Mouse (Mus musculus) adrenal gland, postnatal 14 days (tissue): ENCODE measurements around the gene Obp1a. TPM values are rescaled to one million over a fixed set of nuclear protein-coding genes. Genes with fewer than 3 reads are reported as not detected.

ENCODE experiments used
- DNase-seq: peaks from one replicate; pipeline ENCODE4 v3.0.0; 2021; ENCODE audit warnings: mixed read lengths
- long read RNA-seq, 2 experiments: library from polyadenylated mRNA; stranded (forward); transcript quantifications; one replicate each; pipeline ENCODE4 v2.0.0; 2021
- total RNA-seq: library from RNA; stranded (reverse); gene quantifications from 2 replicates; pipeline ENCODE4 v1.2.3, GENCODE M21; 2021

Gene Obp1a
- total RNA-seq, result not detected in 2 replicates
- long read RNA-seq, experiment 1, result 0 reads
- long read RNA-seq, experiment 2, result 0 reads

DNA sequence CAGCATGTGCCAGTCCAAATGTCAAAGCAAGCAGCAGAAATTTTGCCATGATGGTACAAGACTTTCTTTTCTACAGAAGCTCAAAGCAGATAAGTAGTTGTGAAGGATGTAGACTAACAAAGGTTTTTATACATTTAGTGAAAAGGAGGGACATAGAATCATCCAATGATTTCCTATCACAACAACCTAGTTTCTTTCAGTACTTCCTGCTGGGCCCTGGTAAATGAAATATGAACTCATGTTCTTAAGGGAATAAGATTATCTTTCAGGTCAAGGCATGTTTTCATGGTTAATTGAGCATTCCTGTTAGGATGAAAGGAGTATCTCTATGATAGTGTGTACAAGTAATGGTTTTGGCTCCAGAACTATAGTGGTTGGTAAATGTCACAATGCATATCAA lies at the start of gene Obp1a:
TSS of gene Obp1a (minus strand) at position 101 of the 400 bp plus-strand sequence.
- DNase-seq, result no peak

DNA sequence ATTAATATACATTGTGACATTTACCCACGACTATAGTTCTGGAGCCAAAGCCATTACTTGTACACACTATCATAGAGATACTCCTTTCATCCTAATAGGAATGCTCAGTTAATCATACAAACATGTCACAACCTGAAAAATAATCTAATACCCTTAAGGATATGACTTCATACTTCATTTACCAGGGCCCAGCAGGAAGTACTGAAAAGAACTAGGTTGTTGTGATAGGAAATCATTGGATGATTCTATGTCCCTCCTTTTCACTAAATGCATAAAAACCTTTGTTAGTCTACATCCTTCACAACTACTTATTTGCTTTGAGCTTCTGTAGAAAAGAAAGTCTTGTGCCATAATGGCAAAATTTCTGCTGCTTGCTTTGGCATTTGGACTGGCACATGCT lies 34.0 kb upstream of the Obp1a start, which contains the start of gene Gm5938:
TSS of gene Gm5938 (plus strand) at position 301 of the 400 bp plus-strand sequence.
- no peak for DNase-seq

Other genes with a start within 250 kb of the Obp1a start
- gene Pbsn, start 237.8 kb downstream of the Obp1a start, total RNA-seq, result not detected in 2 replicates
- gene Gm14744, start 226.6 kb downstream of the Obp1a start, total RNA-seq, result not detected in 2 replicates
- gene 5430402E10Rik, start 166.3 kb downstream of the Obp1a start, total RNA-seq, result not detected in 2 replicates
- gene Gm5938, start 34.1 kb upstream of the Obp1a start, total RNA-seq, result not detected in 2 replicates
- gene Obp1b, start 95.4 kb upstream of the Obp1a start, total RNA-seq, result not detected in 2 replicates
- not detected in 2 replicates for gene Gm14743, start 154.5 kb upstream of the Obp1a start, total RNA-seq